Mouse (Mus musculus): Measurements from ENCODE around the gene Cyb561a3.
A peak's percentile ranks its signal among the peaks of the same experiment; 100 is the strongest.

Cyb561a3 gene

GRCm38 (mm10) chr19:10591659-10592377, 14.8 kb downstream of the Cyb561a3 start:
- DNase-seq (ENCODE audit: low spot score): no peak

- no peak for DNase-seq (ENCODE audit: low spot score)
These were observed 21.2 kb downstream of the Cyb561a3 start for GRCm38 (mm10) chr19:10598188-10598587.

GRCm38 (mm10) chr19:10599648-10600047, 22.7 kb downstream of the Cyb561a3 start:
- no peak for DNase-seq (ENCODE audit: low spot score)

GRCm38 (mm10) chr19:10602247-10602769, 25.3 kb downstream of the Cyb561a3 start:
- no peak for DNase-seq (ENCODE audit: low spot score)

GRCm38 (mm10) chr19:10602787-10603186, 25.8 kb downstream of the Cyb561a3 start:
- peak; percentile 76 for DNase-seq (ENCODE audit: low spot score)

- DNase-seq (ENCODE audit: low spot score): peak; percentile 76
These were observed 26.9 kb downstream of the Cyb561a3 start for GRCm38 (mm10) chr19:10603660-10604523.

GRCm38 (mm10) chr19:10604534-10604933, 27.6 kb downstream of the Cyb561a3 start:
- no peak for DNase-seq (ENCODE audit: low spot score)

- DNase-seq (ENCODE audit: low spot score): peak; percentile 99
These were observed 28.4 kb downstream of the Cyb561a3 start, which contains the start of the genes Ddb1 and Tkfc for GRCm38 (mm10) chr19:10605293-10605900. TSS of gene Ddb1 (plus strand) at chr19:10605327. TSS of gene Tkfc (minus strand) at chr19:10605654.

GRCm38 (mm10) chr19:10605901-10606622, 29.1 kb downstream of the Cyb561a3 start:
- DNase-seq (ENCODE audit: low spot score): no peak

- DNase-seq (ENCODE audit: low spot score): no peak
These were observed 31.7 kb downstream of the Cyb561a3 start for GRCm38 (mm10) chr19:10608573-10609240.

- no peak for DNase-seq (ENCODE audit: low spot score)
These were observed 57.3 kb downstream of the Cyb561a3 start, which contains the start of gene Vwce for GRCm38 (mm10) chr19:10634106-10634871. TSS of gene Vwce (plus strand) at chr19:10634213.

- peak; percentile 30 for DNase-seq (ENCODE audit: low spot score)
These were observed 57.9 kb downstream of the Cyb561a3 start for GRCm38 (mm10) chr19:10634872-10635318.

- no peak for DNase-seq (ENCODE audit: low spot score)
These were observed 60.9 kb downstream of the Cyb561a3 start for GRCm38 (mm10) chr19:10637840-10638239.

GRCm38 (mm10) chr19:10640080-10640479, 63.1 kb downstream of the Cyb561a3 start:
- no peak for DNase-seq (ENCODE audit: low spot score)

GRCm38 (mm10) chr19:10640589-10641378, 63.8 kb downstream of the Cyb561a3 start:
- DNase-seq (ENCODE audit: low spot score): no peak
